ENCODE assay signal across 26 mouse cellular contexts in genomic region chr12:44479260-44480030, GRCm38 (mm10).
DNase-seq lines count a peak whose midpoint lies in the region; ATAC-seq and TF ChIP-seq lines count a peak whose summit lies in the region.
"Had no signal": no experiment of that assay in that cellular context is flagged by ENCODE, and none has a peak within 500 bp of the region (broad histone marks: within the 10 kb centered on the region; RNA-seq: fewer than 3 reads in every experiment).

No protein-coding gene starts in this region.

- no peak overlapping the region for H3K9ac ChIP-seq in hindbrain, embryonic 12.5 days
- no peak overlapping the region for H3K9ac ChIP-seq in hindbrain, embryonic 11.5 days (ENCODE audit: low read depth, low read length)
- H3K9ac ChIP-seq in forebrain, embryonic 16.5 days (replicated peaks; ENCODE audit: low read depth, low read length) = no peak overlapping the region
- no peak overlapping the region for H3K9ac ChIP-seq in hindbrain, postnatal 0 days (replicated peaks; ENCODE audit: low read length)
- H3K9ac ChIP-seq: embryonic facial prominence, embryonic 15.5 days; kidney, embryonic 15.5 days; limb, embryonic 15.5 days; liver, embryonic 13.5 days had no signal

- H3K4me2 ChIP-seq in hindbrain, embryonic 12.5 days (replicated peaks) = no peak overlapping the region
- H3K4me2 ChIP-seq in hindbrain, embryonic 11.5 days (replicated peaks; ENCODE audit: low read depth, low read length) = no peak overlapping the region
- no peak overlapping the region for H3K4me2 ChIP-seq in forebrain, embryonic 16.5 days (ENCODE audit: low read length)
- no peak overlapping the region for H3K4me2 ChIP-seq in hindbrain, postnatal 0 days (ENCODE audit: low read depth, low read length)
- H3K4me2 ChIP-seq: embryonic facial prominence, embryonic 15.5 days; kidney, embryonic 15.5 days; limb, embryonic 15.5 days; liver, embryonic 13.5 days had no signal

- no peaks in the 10 kb centered on the region for H3K9me3 ChIP-seq in hindbrain, embryonic 12.5 days (replicated peaks)
- no peaks in the 10 kb centered on the region for H3K9me3 ChIP-seq in hindbrain, embryonic 11.5 days (ENCODE audit: control insufficient read depth, low read length)
- no peaks in the 10 kb centered on the region for H3K9me3 ChIP-seq in forebrain, embryonic 16.5 days (ENCODE audit: control insufficient read depth, low read length)
- H3K9me3 ChIP-seq in hindbrain, postnatal 0 days (ENCODE audit: low read length) = no peaks in the 10 kb centered on the region
- H3K9me3 ChIP-seq: embryonic facial prominence, embryonic 10.5 days; embryonic facial prominence, embryonic 15.5 days; kidney, embryonic 15.5 days; limb, embryonic 10.5 days; limb, embryonic 15.5 days; liver, embryonic 13.5 days had no signal

- H3K4me3 ChIP-seq in hindbrain, embryonic 12.5 days = no peak overlapping the region
- no peak overlapping the region for H3K4me3 ChIP-seq in hindbrain, embryonic 11.5 days (ENCODE audit: low read depth, low read length)
- no peak overlapping the region for H3K4me3 ChIP-seq in forebrain, embryonic 16.5 days (replicated peaks; ENCODE audit: low read length)
- H3K4me3 ChIP-seq in hindbrain, postnatal 0 days (ENCODE audit: low read length) = no peak overlapping the region
- H3K4me3 ChIP-seq: embryonic facial prominence, embryonic 10.5 days; embryonic facial prominence, embryonic 15.5 days; kidney, embryonic 15.5 days; limb, embryonic 10.5 days; limb, embryonic 15.5 days; liver, embryonic 13.5 days had no signal

- WGBS in hindbrain, embryonic 12.5 days = 61% methylated on average over 6 of the region's 6 CpGs
- WGBS in hindbrain, embryonic 11.5 days = 81% methylated on average over 6 of the region's 6 CpGs
- WGBS in forebrain, embryonic 16.5 days = 23% methylated on average over 6 of the region's 6 CpGs
- 36% methylated on average over 6 of the region's 6 CpGs for WGBS in hindbrain, postnatal 0 days

- H3K27ac ChIP-seq in hindbrain, embryonic 12.5 days = no peak overlapping the region
- no peak overlapping the region for H3K27ac ChIP-seq in hindbrain, embryonic 11.5 days (ENCODE audit: low read depth, low read length)
- no peak overlapping the region for H3K27ac ChIP-seq in forebrain, embryonic 16.5 days (ENCODE audit: low read length)
- peak overlapping the region; percentile 20; the same call in 1 of the 2 replicates for H3K27ac ChIP-seq in hindbrain, postnatal 0 days
- H3K27ac ChIP-seq: embryonic facial prominence, embryonic 10.5 days; embryonic facial prominence, embryonic 15.5 days; kidney, embryonic 15.5 days; limb, embryonic 10.5 days; limb, embryonic 15.5 days; liver, embryonic 13.5 days had no signal

- peaks cover 10% of the 10 kb centered on the region for H3K4me1 ChIP-seq in hindbrain, embryonic 12.5 days
- H3K4me1 ChIP-seq in hindbrain, embryonic 11.5 days (replicated peaks; ENCODE audit: control insufficient read depth, insufficient read depth, low read length) = no peaks in the 10 kb centered on the region
- peaks cover 13% of the 10 kb centered on the region for H3K4me1 ChIP-seq in forebrain, embryonic 16.5 days (replicated peaks; ENCODE audit: control insufficient read depth, insufficient read depth, low read length)
- peaks cover 7% of the 10 kb centered on the region; the same call in 1 of the 2 replicates for H3K4me1 ChIP-seq in hindbrain, postnatal 0 days (ENCODE audit: insufficient read depth, low read length)
- H3K4me1 ChIP-seq: embryonic facial prominence, embryonic 10.5 days; embryonic facial prominence, embryonic 15.5 days; kidney, embryonic 15.5 days; limb, embryonic 10.5 days; limb, embryonic 15.5 days; liver, embryonic 13.5 days had no signal

- H3K36me3 ChIP-seq in hindbrain, embryonic 12.5 days = no peaks in the 10 kb centered on the region
- H3K36me3 ChIP-seq in hindbrain, embryonic 11.5 days (ENCODE audit: control insufficient read depth, insufficient read depth, low read length) = no peaks in the 10 kb centered on the region
- no peaks in the 10 kb centered on the region for H3K36me3 ChIP-seq in forebrain, embryonic 16.5 days (ENCODE audit: control insufficient read depth, insufficient read depth)
- no peaks in the 10 kb centered on the region for H3K36me3 ChIP-seq in hindbrain, postnatal 0 days (ENCODE audit: insufficient read depth, low read length)
- H3K36me3 ChIP-seq: embryonic facial prominence, embryonic 10.5 days; embryonic facial prominence, embryonic 15.5 days; kidney, embryonic 15.5 days; limb, embryonic 10.5 days; limb, embryonic 15.5 days; liver, embryonic 13.5 days had no signal

- no peaks in the 10 kb centered on the region for H3K27me3 ChIP-seq in hindbrain, embryonic 12.5 days
- no peaks in the 10 kb centered on the region for H3K27me3 ChIP-seq in hindbrain, embryonic 11.5 days (ENCODE audit: control insufficient read depth, insufficient read depth, low read length)
- H3K27me3 ChIP-seq in forebrain, embryonic 16.5 days (replicated peaks; ENCODE audit: control insufficient read depth, insufficient read depth, low read length) = no peaks in the 10 kb centered on the region
- H3K27me3 ChIP-seq in hindbrain, postnatal 0 days (ENCODE audit: insufficient read depth, low read length) = no peaks in the 10 kb centered on the region
- H3K27me3 ChIP-seq: embryonic facial prominence, embryonic 15.5 days; kidney, embryonic 15.5 days; limb, embryonic 15.5 days; liver, embryonic 13.5 days had no signal

- peak; percentile 73 for ATAC-seq in hindbrain, embryonic 12.5 days (ENCODE audit: low FRiP score)
- no peak for ATAC-seq in hindbrain, embryonic 11.5 days (ENCODE audit: low FRiP score)
- ATAC-seq in forebrain, embryonic 16.5 days = peak; percentile 81
- no peak for ATAC-seq in hindbrain, postnatal 0 days
- ATAC-seq: lung, postnatal 0 days had no signal

- DNase-seq in hindbrain, embryonic 11.5 days (ENCODE audit: low spot score) = no peak
- DNase-seq in retina, postnatal 1 day = peak; percentile 59
- no peak for DNase-seq in retina, embryonic 14.5 days (ENCODE audit: low spot score)
- DNase-seq in hindbrain, postnatal 0 days (ENCODE audit: low spot score) = no peak
- no peak for DNase-seq in c-Kit-positive CD71-positive TER-119-positive erythroid progenitor cells, embryonic 14.5 days (ENCODE audit: low spot score)
- DNase-seq in heart, adult 8-10 months (ENCODE audit: low spot score) = no peak
- DNase-seq: adrenal gland, postnatal 14 days; cerebellum, adult 18-20 months; cerebellum, postnatal 10 days; heart, postnatal 14 days; kidney, adult 11 months; kidney, postnatal 25 days; liver, embryonic 13.5 days; lung, adult 18-20 months; lung, postnatal 4 days; midbrain, embryonic 14.5 days; right cerebral cortex, postnatal 14 days; thymus, postnatal 4 days had no signal

- TF ChIP-seq CTCF in hindbrain, postnatal 0 days (IDR thresholded peaks at IDR 0.05; ENCODE audit: low read depth) = no peak

Comparison
In these comparisons a context has a peak if more than half of its experiments do, and no peak if none do; other contexts are left out.
1. ATAC-seq: peak in hindbrain, embryonic 12.5 days (single experiment) and forebrain, embryonic 16.5 days (single experiment); none in hindbrain, embryonic 11.5 days (single experiment) and hindbrain, postnatal 0 days (single experiment).